Mouse (Mus musculus): ENCODE data around the gene Ube4a.

Gene Ube4a

DNA sequence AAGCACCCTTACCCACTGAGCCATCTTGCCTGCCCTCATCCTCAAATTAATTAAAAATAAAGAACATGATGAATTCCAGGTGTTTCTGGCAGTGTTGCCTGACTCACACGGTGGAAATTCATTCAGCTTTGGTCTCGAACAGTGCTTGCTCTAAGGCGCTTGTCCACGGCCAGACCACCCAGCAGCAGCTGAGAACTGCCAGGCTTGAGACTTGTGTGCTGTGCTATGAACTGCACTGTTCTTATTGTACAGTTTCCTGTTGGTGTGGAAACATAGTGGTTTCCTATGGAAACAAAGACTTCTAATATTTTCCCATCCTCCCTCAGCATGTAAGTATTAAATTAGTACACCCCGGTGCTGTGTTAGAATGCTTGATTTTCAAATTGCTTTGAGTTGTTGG lies 21.6 kb upstream of the Ube4a start:
- no peak for TF ChIP-seq GATA4 (IDR thresholded peaks at IDR 0.05; ENCODE audit: insufficient replicate concordance, low read length)

GRCm38 (mm10) chr9:44986242-44986781 lies 20.9 kb upstream of the Ube4a start:
- TF ChIP-seq GATA4 (IDR thresholded peaks at IDR 0.05; ENCODE audit: insufficient replicate concordance, low read length): peak; percentile 14; the same call in 1 of the 2 replicates

GRCm38 (mm10) chr9:44985721-44986161 lies 20.3 kb upstream of the Ube4a start:
- TF ChIP-seq GATA4 (IDR thresholded peaks at IDR 0.05; ENCODE audit: insufficient replicate concordance, low read length): no peak

- no peak for TF ChIP-seq GATA4 (IDR thresholded peaks at IDR 0.05; ENCODE audit: insufficient replicate concordance, low read length)
Observed at GRCm38 (mm10) chr9:44983001-44983400, 17.6 kb upstream of the Ube4a start.

DNA sequence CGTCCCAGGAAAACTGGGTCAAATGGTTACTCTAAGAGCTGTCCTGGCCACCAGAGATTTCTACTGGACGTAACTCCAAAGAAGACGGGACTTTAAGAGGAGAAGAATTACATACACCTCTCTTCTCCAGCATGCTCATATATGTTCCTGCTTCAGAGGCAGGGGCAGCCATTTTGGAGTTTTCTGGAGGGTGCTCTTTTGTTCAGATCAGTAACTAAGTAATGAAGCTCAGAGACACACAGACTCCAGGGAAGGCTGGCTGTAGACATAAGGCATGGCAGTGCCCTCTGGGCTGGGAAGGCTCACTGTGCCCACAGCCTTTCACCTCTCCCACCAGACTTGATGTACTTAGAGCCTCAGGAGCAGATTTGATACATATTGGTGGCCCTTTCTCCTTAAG lies 17.1 kb upstream of the Ube4a start:
- TF ChIP-seq GATA4 (IDR thresholded peaks at IDR 0.05; ENCODE audit: insufficient replicate concordance, low read length): no peak

DNA sequence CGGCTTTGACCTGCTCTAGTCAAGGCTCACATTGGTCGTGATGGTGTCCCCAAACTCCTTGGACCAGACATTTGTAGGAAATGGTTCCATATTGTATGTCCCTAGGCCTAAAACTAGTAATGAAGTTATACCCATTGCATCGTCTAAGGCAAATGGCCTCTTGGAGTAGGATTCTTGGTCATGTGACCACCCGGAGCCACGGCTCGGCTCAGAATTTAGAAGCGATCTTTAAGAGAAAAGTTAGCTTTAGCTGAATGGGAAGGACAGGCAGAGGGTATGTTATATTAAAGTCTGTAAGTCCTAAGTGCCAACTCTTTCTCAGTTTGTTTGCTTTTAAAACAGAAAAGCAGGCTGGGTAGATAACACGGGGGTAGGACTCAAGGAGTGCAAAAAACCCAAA lies 16.7 kb upstream of the Ube4a start:
- no peak for TF ChIP-seq GATA4 (IDR thresholded peaks at IDR 0.05; ENCODE audit: insufficient replicate concordance, low read length)

DNA sequence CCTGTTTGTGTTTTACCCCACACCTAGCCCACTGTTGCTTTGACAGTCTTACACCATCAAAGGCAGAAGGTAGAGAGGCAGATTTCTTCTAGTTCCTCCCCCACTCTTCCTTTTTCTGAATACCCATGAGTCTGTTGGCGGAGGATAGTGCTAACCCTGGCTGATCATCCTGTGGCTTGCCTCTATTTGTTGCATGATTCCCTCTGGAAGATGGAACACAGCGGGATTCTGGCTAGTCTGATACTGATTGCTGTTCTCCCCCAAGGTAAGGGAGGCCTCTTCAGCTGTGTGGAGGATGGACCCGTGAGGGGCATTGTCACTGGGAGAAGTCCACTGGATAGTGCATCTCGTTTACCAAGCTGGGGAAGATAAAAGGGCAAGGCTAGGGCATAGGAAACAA lies 16.3 kb upstream of the Ube4a start, which contains the start of gene Cd3d:
TSS of gene Cd3d (plus strand) at position 111 of the 400 bp plus-strand sequence.
- TF ChIP-seq GATA4 (IDR thresholded peaks at IDR 0.05; ENCODE audit: insufficient replicate concordance, low read length): no peak

GRCm38 (mm10) chr9:44981104-44981503 lies 15.7 kb upstream of the Ube4a start:
- no peak for TF ChIP-seq GATA4 (IDR thresholded peaks at IDR 0.05; ENCODE audit: insufficient replicate concordance, low read length)

DNA sequence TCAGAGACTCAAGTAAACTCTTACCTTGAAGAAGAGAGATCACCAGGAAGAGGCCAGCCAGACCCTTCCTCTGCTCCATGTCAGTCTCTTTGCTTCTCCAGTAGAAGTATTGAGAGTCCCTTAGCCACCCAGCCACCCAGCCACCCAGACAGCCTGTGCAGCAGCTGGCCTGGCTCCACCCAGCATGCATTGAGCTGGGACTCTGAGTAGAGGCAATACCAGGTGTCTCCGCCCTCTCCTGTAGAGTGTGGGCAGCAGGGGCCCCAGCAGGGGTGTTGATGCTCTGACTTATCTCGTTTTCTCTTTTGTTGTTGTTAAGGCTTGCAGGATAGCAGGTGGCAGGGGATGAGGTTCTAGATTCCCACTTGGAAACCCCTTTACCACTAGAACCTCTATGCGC lies 14.8 kb upstream of the Ube4a start, which contains the start of gene Cd3g:
TSS of gene Cd3g (minus strand) at position 190 of the 400 bp plus-strand sequence.
- TF ChIP-seq GATA4 (IDR thresholded peaks at IDR 0.05; ENCODE audit: insufficient replicate concordance, low read length): no peak

GRCm38 (mm10) chr9:44979806-44980205 lies 14.4 kb upstream of the Ube4a start:
- TF ChIP-seq GATA4 (IDR thresholded peaks at IDR 0.05; ENCODE audit: insufficient replicate concordance, low read length): no peak

GRCm38 (mm10) chr9:44977813-44978212 lies 12.4 kb upstream of the Ube4a start:
- TF ChIP-seq GATA4 (IDR thresholded peaks at IDR 0.05; ENCODE audit: insufficient replicate concordance, low read length): no peak

DNA sequence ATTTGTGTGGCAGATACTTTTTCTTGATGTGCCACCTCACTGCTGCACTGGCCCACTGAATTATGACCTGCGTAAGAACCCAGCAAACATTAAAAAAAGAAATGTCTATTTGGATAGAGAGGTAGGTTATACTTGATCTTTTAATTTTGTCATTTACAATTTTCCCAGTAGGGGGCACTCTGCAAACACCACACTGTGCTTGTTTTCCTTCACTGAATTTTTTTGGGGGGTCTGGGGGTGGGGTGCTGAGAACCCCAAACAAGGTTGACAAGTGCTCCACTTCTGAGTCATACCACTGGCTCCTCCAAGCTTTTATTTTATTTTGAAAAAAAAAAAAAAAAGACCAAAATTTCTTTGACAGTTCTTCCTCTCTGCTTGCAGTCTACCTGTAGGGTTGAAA lies 4.0 kb upstream of the Ube4a start:
- TF ChIP-seq GATA4 (IDR thresholded peaks at IDR 0.05; ENCODE audit: insufficient replicate concordance, low read length): no peak

GRCm38 (mm10) chr9:44966815-44967242 lies 1.4 kb upstream of the Ube4a start:
- TF ChIP-seq GATA4 (IDR thresholded peaks at IDR 0.05; ENCODE audit: insufficient replicate concordance, low read length): no peak

GRCm38 (mm10) chr9:44965833-44966466 lies 550 bp upstream of the Ube4a start:
- no peak for TF ChIP-seq GATA4 (IDR thresholded peaks at IDR 0.05; ENCODE audit: insufficient replicate concordance, low read length)

DNA sequence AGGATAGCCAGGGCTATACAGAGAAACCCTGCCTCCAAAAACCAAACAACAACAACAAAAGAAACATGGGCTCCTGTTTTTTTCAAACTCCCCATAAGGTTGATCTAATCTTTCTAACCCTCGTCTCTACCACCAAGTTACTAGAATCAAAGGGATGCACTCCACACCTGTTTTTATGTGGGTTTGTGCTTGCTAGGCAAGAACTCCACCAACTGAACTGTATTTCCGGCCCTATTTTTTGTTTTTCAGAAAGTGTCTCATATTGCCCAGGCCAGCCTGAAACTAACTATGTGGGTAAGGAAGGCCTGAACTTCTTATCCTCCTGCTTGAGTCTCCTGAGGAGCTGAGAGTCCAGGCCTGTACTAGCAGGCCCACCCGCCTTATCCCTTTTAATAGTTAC lies 11.0 kb downstream of the Ube4a start:
- TF ChIP-seq GATA4 (IDR thresholded peaks at IDR 0.05; ENCODE audit: insufficient replicate concordance, low read length): no peak

GRCm38 (mm10) chr9:44947836-44948235 lies 17.6 kb downstream of the Ube4a start:
- no peak for TF ChIP-seq GATA4 (IDR thresholded peaks at IDR 0.05; ENCODE audit: insufficient replicate concordance, low read length)

Data from liver, adult (tissue).